Mouse (Mus musculus) MEL (cell line): ENCODE results near the gene Ect2l. TPM values are rescaled to one million over a fixed set of nuclear protein-coding genes. Genes with fewer than 3 reads are reported as not detected.

Experiments used
- DNase-seq: peaks from one replicate; pipeline ENCODE4 v3.0.0; 2011; ENCODE audit warnings: low read depth, low spot score
- H3K27ac ChIP-seq: 2 replicates; pipeline ENCODE4 v1.5.1; 2012; ENCODE audit warnings: low read depth, mild to moderate bottlenecking, control low read depth, low read length, moderate library complexity; ENCODE audit not compliant: control insufficient read depth
- H3K27me3 ChIP-seq, 2 experiments: fragments of 150-350 bp in 1 of 2; sonication (generic) in 1 of 2; 2 replicates each; pipeline ENCODE4 v1.6.1; 2012; ENCODE audit warnings: low read length in 2 of 2, mild to moderate bottlenecking in 2 of 2, improper control_type of control experiment in 1 of 2, moderate library complexity in 1 of 2; ENCODE audit not compliant: insufficient read depth in 2 of 2, control insufficient read depth in 1 of 2
- H3K36me3 ChIP-seq, 2 experiments: 2 replicates each; pipeline ENCODE4 v1.6.1; 2012 to 2014; ENCODE audit warnings: low read length in 2 of 2, improper control_type of control experiment in 1 of 2, inconsistent platforms in 1 of 2, mild to moderate bottlenecking in 1 of 2; ENCODE audit not compliant: insufficient read depth in 2 of 2, control insufficient read depth in 1 of 2
- H3K4me1 ChIP-seq, 2 experiments: fragments of 150-350 bp in 1 of 2; sonication (generic) in 1 of 2; 2 replicates each; pipeline ENCODE4 v1.6.1; 2012; ENCODE audit warnings: low read length in 2 of 2, improper control_type of control experiment in 1 of 2, mild to moderate bottlenecking in 1 of 2; ENCODE audit not compliant: insufficient read depth in 2 of 2, control insufficient read depth in 1 of 2
- H3K4me3 ChIP-seq, 2 experiments: fragments of 150-350 bp in 1 of 2; sonication (generic) in 1 of 2; 2 replicates each; pipeline ENCODE4 v1.5.1; 2012; ENCODE audit warnings: low read depth in 2 of 2, low read length in 2 of 2, mild to moderate bottlenecking in 2 of 2, moderate library complexity in 2 of 2, control low read depth in 1 of 2, improper control_type of control experiment in 1 of 2; ENCODE audit not compliant: control insufficient read depth in 1 of 2, insufficient read depth in 1 of 2
- H3K79me2 ChIP-seq: 2 replicates; pipeline ENCODE4 v1.6.1; 2012; ENCODE audit warnings: mild to moderate bottlenecking, low read length, moderate library complexity; ENCODE audit not compliant: control insufficient read depth, poor library complexity, insufficient read depth
- H3K9ac ChIP-seq: 2 replicates; pipeline ENCODE4 v1.6.1; 2012; ENCODE audit warnings: low read depth, mild to moderate bottlenecking, control low read depth, low read length, moderate library complexity; ENCODE audit not compliant: control insufficient read depth, poor library complexity, severe bottlenecking
- H3K9me3 ChIP-seq: fragments of 150-350 bp; sonication (generic); replicated peaks from 2 replicates; pipeline ENCODE4 v1.6.1; 2012; ENCODE audit warnings: mild to moderate bottlenecking, low read length, improper control_type of control experiment, moderate library complexity; ENCODE audit not compliant: insufficient read depth
- BHLHE40 ChIP-seq: IDR thresholded peaks from 2 replicates; pipeline ENCODE4 v1.6.1; 2012; ENCODE audit warnings: low read depth, mild to moderate bottlenecking, inconsistent platforms, low read length, improper control_type of control experiment, borderline replicate concordance
- E2F4 ChIP-seq: IDR thresholded peaks from 2 replicates; pipeline ENCODE4 v1.6.1; 2011; ENCODE audit warnings: low read depth, low read length, improper control_type of control experiment, borderline replicate concordance
- ELF1 ChIP-seq: IDR thresholded peaks from 2 replicates; pipeline ENCODE4 v1.6.1; 2014; ENCODE audit warnings: low read depth, mild to moderate bottlenecking, inconsistent platforms, low read length, improper control_type of control experiment, moderate library complexity
- ETS1 ChIP-seq: IDR thresholded peaks from 2 replicates; pipeline ENCODE4 v1.6.1; 2012; ENCODE audit warnings: low read depth, mild to moderate bottlenecking, inconsistent platforms, low read length, improper control_type of control experiment, moderate library complexity
- GABPA ChIP-seq: IDR thresholded peaks from 2 replicates; pipeline ENCODE4 v1.6.1; 2012; ENCODE audit warnings: low read depth, mild to moderate bottlenecking, inconsistent platforms, low read length, improper control_type of control experiment, moderate library complexity
- GATA1 ChIP-seq: IDR thresholded peaks from 2 replicates; pipeline ENCODE4 v1.6.1; 2011; ENCODE audit warnings: low read depth, low read length, improper control_type of control experiment
- JUND ChIP-seq: IDR thresholded peaks from 2 replicates; pipeline ENCODE4 v1.6.1; 2011; ENCODE audit warnings: low read depth, mild to moderate bottlenecking, improper control_type of control experiment, low read length
- KAT2A ChIP-seq: conservative IDR thresholded peaks from 2 replicates; pipeline ENCODE4 v1.6.1; 2012; ENCODE audit warnings: low read depth, low read length, improper control_type of control experiment, inconsistent platforms
- MEF2A ChIP-seq: IDR thresholded peaks from 2 replicates; pipeline ENCODE4 v1.6.1; 2014; ENCODE audit warnings: low read depth, mild to moderate bottlenecking, inconsistent platforms, low read length, improper control_type of control experiment; ENCODE audit not compliant: poor library complexity, insufficient replicate concordance, severe bottlenecking; ENCODE audit errors: extremely low read depth
- MYB ChIP-seq: IDR thresholded peaks from 2 replicates; pipeline ENCODE4 v1.6.1; 2011; ENCODE audit warnings: mild to moderate bottlenecking, low read depth, low read length, improper control_type of control experiment
- MYC ChIP-seq: IDR thresholded peaks from 2 replicates; pipeline ENCODE4 v1.6.1; 2011; ENCODE audit warnings: low read depth, mild to moderate bottlenecking, low read length, improper control_type of control experiment, moderate library complexity
- NELFE ChIP-seq: IDR thresholded peaks from 2 replicates; pipeline ENCODE4 v1.6.1; 2011; ENCODE audit warnings: low read depth, low read length, improper control_type of control experiment
- POLR2A ChIP-seq, 2 experiments: IDR thresholded peaks; 2 replicates each; pipeline ENCODE4 v1.6.1; 2011 to 2012; ENCODE audit warnings: low read length in 2 of 2, mild to moderate bottlenecking in 2 of 2, control low read depth in 1 of 2, improper control_type of control experiment in 1 of 2, low read depth in 1 of 2, moderate library complexity in 1 of 2; ENCODE audit not compliant: control insufficient read depth in 1 of 2, insufficient read depth in 1 of 2, poor library complexity in 1 of 2
- POLR2AphosphoS2 ChIP-seq: IDR thresholded peaks from 2 replicates; pipeline ENCODE4 v1.6.1; 2011; ENCODE audit warnings: low read length, improper control_type of control experiment
- RAD21 ChIP-seq: IDR thresholded peaks from 2 replicates; pipeline ENCODE4 v1.6.1; 2011; ENCODE audit warnings: mild to moderate bottlenecking, low read depth, low read length, improper control_type of control experiment
- SIN3A ChIP-seq: IDR thresholded peaks from 2 replicates; pipeline ENCODE4 v1.6.1; 2012; ENCODE audit warnings: low read length, improper control_type of control experiment, inconsistent platforms
- SMC3 ChIP-seq: IDR thresholded peaks from 2 replicates; pipeline ENCODE4 v1.6.1; 2011; ENCODE audit warnings: low read depth, low read length, improper control_type of control experiment
- TBP ChIP-seq: IDR thresholded peaks from 2 replicates; pipeline ENCODE4 v1.8.0; 2011; ENCODE audit warnings: low read depth, low read length, improper control_type of control experiment
- TCF12 ChIP-seq: IDR thresholded peaks from 2 replicates; pipeline ENCODE4 v1.6.1; 2014; ENCODE audit warnings: low read depth, mild to moderate bottlenecking, inconsistent platforms, low read length, improper control_type of control experiment, moderate library complexity
- UBTF ChIP-seq: IDR thresholded peaks from 2 replicates; pipeline ENCODE4 v1.6.1; 2012; ENCODE audit warnings: low read depth, mild to moderate bottlenecking, inconsistent platforms, low read length, improper control_type of control experiment, moderate library complexity, borderline replicate concordance; ENCODE audit not compliant: insufficient read depth
- USF1 ChIP-seq: IDR thresholded peaks from 2 replicates; pipeline ENCODE4 v1.6.1; 2014; ENCODE audit warnings: low read depth, mild to moderate bottlenecking, inconsistent platforms, low read length, improper control_type of control experiment, moderate library complexity
- USF2 ChIP-seq, 2 experiments: IDR thresholded peaks; 2 replicates each; pipeline ENCODE4 v1.6.1; 2011 to 2012; ENCODE audit warnings: improper control_type of control experiment in 2 of 2, low read length in 2 of 2, borderline replicate concordance in 1 of 2, inconsistent platforms in 1 of 2, low read depth in 1 of 2, mild to moderate bottlenecking in 1 of 2; ENCODE audit not compliant: insufficient read depth in 1 of 2
- ZC3H11A ChIP-seq: IDR thresholded peaks from 2 replicates; pipeline ENCODE4 v1.6.1; 2012; ENCODE audit warnings: low read depth, mild to moderate bottlenecking, inconsistent platforms, low read length, improper control_type of control experiment
- ZKSCAN1 ChIP-seq: IDR thresholded peaks from 2 replicates; pipeline ENCODE4 v1.6.1; 2012; ENCODE audit warnings: low read depth, mild to moderate bottlenecking, inconsistent platforms, low read length, improper control_type of control experiment, moderate library complexity
- polyA plus RNA-seq, 2 experiments: library from polyadenylated mRNA; stranded (reverse) in 1 of 2; unstranded in 1 of 2; fragments of >175 nt in 1 of 2; fragments of >200 nt in 1 of 2; gene quantifications; 2 replicates each; pipeline versions ENCODE4 v1.2.1 to v1.2.4; 2012; ENCODE audit warnings: low replicate concordance in 2 of 2, low read depth in 1 of 2; ENCODE audit not compliant: insufficient read length in 2 of 2, insufficient read depth in 1 of 2, missing spikeins in 1 of 2
- total RNA-seq: library from RNA; depleted of rRNA; stranded (reverse); fragments of 300-350 nt; gene quantifications from 2 replicates; pipeline ENCODE4 v1.2.3, GENCODE M21; 2012

The Ect2l gene
- total and polyA plus RNA-seq, 3 experiments = not detected

DNA sequence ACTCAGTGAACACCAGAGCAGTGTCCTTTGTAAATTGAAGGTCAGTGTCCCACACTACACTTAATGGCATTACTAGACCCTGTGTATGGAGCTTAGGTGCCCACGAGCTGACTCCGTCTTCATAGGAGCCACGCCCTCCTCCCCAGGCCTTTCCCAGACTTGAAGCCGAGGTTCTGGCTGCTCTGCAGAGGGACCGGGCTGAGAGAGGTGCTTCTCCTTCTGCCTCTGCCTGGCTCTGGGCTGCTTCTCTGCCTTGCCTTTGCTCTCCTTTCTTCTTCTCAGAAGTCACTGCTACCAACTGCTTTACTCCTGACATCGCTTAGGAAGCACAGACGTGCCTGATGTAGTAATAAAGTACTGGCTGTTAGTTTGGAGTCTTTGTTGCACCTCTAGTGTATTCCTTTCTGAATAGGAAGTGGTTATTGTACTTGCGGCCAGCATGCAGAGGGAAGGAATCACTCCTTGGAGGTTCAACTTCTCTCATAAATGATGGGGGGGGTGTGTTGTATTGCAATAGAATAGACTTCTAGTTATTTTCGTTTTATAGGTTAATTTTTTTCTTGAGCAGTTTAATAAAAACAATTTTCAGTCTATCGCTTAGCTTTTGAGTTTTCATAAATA, 97.1 kb downstream of the Ect2l start:
- Histone ChIP-seq H3K27me3 (no peaks in the 10 kb centered on the region), H3K4me1 (no peaks in the 10 kb centered on the region), H3K79me2 (no peaks in the 10 kb centered on the region), H3K4me3 (no peak overlapping the region)
- no peak for DNase-seq
- TF ChIP-seq SIN3A (no peak), GABPA (no peak), USF1 (no peak), SMC3 (no peak), TCF12 (no peak), RAD21 (no peak), GATA1 (no peak), ZC3H11A (no peak), USF2 (IDR thresholded peaks at IDR 0.05; ENCODE audit: borderline replicate concordance in 1 of 2, insufficient read depth in 1 of 2, low read depth in 1 of 2, low read length in 2 of 2) (no peak), POLR2AphosphoS2 (no peak), MYC (no peak), ZKSCAN1 (no peak), UBTF (no peak)
- TF ChIP-seq, all 39 proteins: peak for 0
- Histone ChIP-seq H3K9ac (no peak overlapping the region), H3K36me3 (peaks cover 4 to 11% of the 10 kb centered on the region in 2 experiments), H3K9me3 (no peaks in the 10 kb centered on the region), H3K27ac (no peak overlapping the region)

DNA sequence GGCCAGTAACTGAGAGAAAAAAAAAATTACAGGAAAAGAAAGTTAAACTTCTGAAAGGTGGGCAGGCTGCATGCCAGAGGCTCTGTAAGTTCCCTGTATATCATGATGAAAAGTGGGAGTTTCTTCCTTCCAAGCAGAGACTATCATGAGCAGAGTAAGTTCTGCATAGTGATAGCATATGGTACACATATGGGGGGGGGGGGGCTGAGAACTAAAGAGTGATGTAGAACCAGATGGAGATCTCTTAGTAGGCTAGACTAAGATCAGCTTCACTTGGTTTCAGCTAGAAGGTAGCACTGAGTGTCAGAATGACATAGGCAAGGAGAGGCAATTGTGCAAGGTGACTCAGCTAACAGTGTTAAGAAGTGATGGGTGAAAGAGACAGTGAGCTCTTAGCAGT, 99.8 kb downstream of the Ect2l start:
- peaks cover 4 to 5% of the 10 kb centered on the region in 2 experiments for H3K36me3 ChIP-seq
- H3K79me2 ChIP-seq = no peaks in the 10 kb centered on the region
- no peak for TF ChIP-seq MYB
- no peak for TF ChIP-seq ZC3H11A
- no peak for TF ChIP-seq ETS1
- TF ChIP-seq POLR2A (IDR thresholded peaks at IDR 0.05; ENCODE audit: control insufficient read depth in 1 of 2, insufficient read depth in 1 of 2, low read depth in 1 of 2, low read length in 2 of 2, poor library complexity in 1 of 2) = no peak
- TF ChIP-seq GABPA = no peak
- TF ChIP-seq KAT2A = no peak
- TF ChIP-seq JUND = no peak
- no peak for TF ChIP-seq E2F4
- no peak for TF ChIP-seq BHLHE40
- TF ChIP-seq TCF12 = no peak
- no peak for TF ChIP-seq MEF2A
- TF ChIP-seq MYC = no peak
- no peak for TF ChIP-seq TBP
- no peak for TF ChIP-seq NELFE
- TF ChIP-seq SIN3A = no peak
- no peak for TF ChIP-seq POLR2AphosphoS2
- TF ChIP-seq ELF1 = no peak
- no peak for TF ChIP-seq USF2 (IDR thresholded peaks at IDR 0.05; ENCODE audit: borderline replicate concordance in 1 of 2, insufficient read depth in 1 of 2, low read depth in 1 of 2, low read length in 2 of 2)

More for the DNA sequence above, 99.8 kb downstream of the Ect2l start:
- Histone ChIP-seq H3K4me3 (no peak overlapping the region), H3K9me3 (no peaks in the 10 kb centered on the region), H3K4me1 (no peaks in the 10 kb centered on the region), H3K9ac (no peak overlapping the region), H3K27ac (no peak overlapping the region), H3K27me3 (no peaks in the 10 kb centered on the region)
- DNase-seq = peak; percentile 11
